Mouse (Mus musculus) hindbrain, embryonic 16.5 days (tissue): ENCODE results near the gene Cdc42ep2. TPM values are rescaled to one million over a fixed set of nuclear protein-coding genes. Genes with fewer than 3 reads are reported as not detected.
A peak's percentile ranks its signal among the peaks of the same experiment; 100 is the strongest.

Experiments
- ATAC-seq: fragments of 200-750 bp; cut with Nextera tagmentation; 2 replicates; pipeline ENCODE4 v1.8.0; 2017; ENCODE audit warnings: moderate TSS enrichment, moderate library complexity
- H3K27ac ChIP-seq: fragments of 300-500 bp; sonication (generic); 2 replicates; pipeline ENCODE4 v1.5.1; 2014; ENCODE audit warnings: low read depth, mild to moderate bottlenecking, control low read depth, low read length, moderate library complexity
- H3K27me3 ChIP-seq: fragments of 300-500 bp; sonication (generic); replicated peaks from 2 replicates; pipeline ENCODE4 v1.6.1; 2014; ENCODE audit warnings: low read length; ENCODE audit not compliant: control insufficient read depth, insufficient read depth
- H3K36me3 ChIP-seq: fragments of 300-500 bp; sonication (generic); 2 replicates; pipeline ENCODE4 v1.6.1; 2014; ENCODE audit warnings: mild to moderate bottlenecking, low read length, moderate library complexity, mixed read lengths; ENCODE audit not compliant: control insufficient read depth, insufficient read depth
- H3K4me1 ChIP-seq: fragments of 300-500 bp; sonication (generic); 2 replicates; pipeline ENCODE4 v1.6.1; 2014; ENCODE audit warnings: low read depth, low read length; ENCODE audit not compliant: control insufficient read depth, insufficient read depth
- H3K4me2 ChIP-seq: fragments of 300-500 bp; sonication (generic); 2 replicates; pipeline ENCODE4 v1.6.1; 2014; ENCODE audit warnings: mild to moderate bottlenecking, low read length, control low read depth, moderate library complexity
- H3K4me3 ChIP-seq: fragments of 300-500 bp; sonication (generic); 2 replicates; pipeline ENCODE4 v1.5.1; 2014; ENCODE audit warnings: mild to moderate bottlenecking, low read length, control low read depth, moderate library complexity
- H3K9ac ChIP-seq: fragments of 300-500 bp; sonication (generic); 2 replicates; pipeline ENCODE4 v1.6.1; 2014; ENCODE audit warnings: low read depth, mild to moderate bottlenecking, control low read depth, low read length, moderate library complexity
- H3K9me3 ChIP-seq: fragments of 300-500 bp; sonication (generic); 2 replicates; pipeline ENCODE4 v1.6.1; 2014; ENCODE audit warnings: mild to moderate bottlenecking, low read length, moderate library complexity; ENCODE audit not compliant: control insufficient read depth
- WGBS: fragments of 180-500 bp; shearing (Covaris S2); extraction: QIAGEN DNeasy Blood & Tissue Kit; methylation state at CpG from one replicate; pipeline ENCODE4 v1.1.7; 2014; 5-methylcytosine and 5-hydroxymethylcytosine counted together
- polyA plus RNA-seq: library from polyadenylated mRNA; unstranded; fragments of >200 nt; fragmentation: Nextera tagmentation; extraction: Ambion mirVana; gene quantifications from 2 replicates; pipeline ENCODE4 v1.2.1, GENCODE M21; 2015

Gene Cdc42ep2
- polyA plus RNA-seq, 1 experiment from 2014 or later, result 23.4 TPM

GRCm38 (mm10) chr19:5925311-5925855 is 767 bp upstream of the Cdc42ep2 start:
- 28% methylated on average over 11 of the region's 11 CpGs for WGBS
- H3K4me3 ChIP-seq, result peak overlapping the region; percentile 62
- H3K4me1 ChIP-seq, result peaks cover 23% of the 10 kb centered on the region
- H3K9me3 ChIP-seq, result no peaks in the 10 kb centered on the region
- H3K27ac ChIP-seq, result peak overlapping the region; percentile 35
- no peak for ATAC-seq
- H3K36me3 ChIP-seq, result no peaks in the 10 kb centered on the region
- peak overlapping the region; percentile 53 for H3K9ac ChIP-seq
- H3K4me2 ChIP-seq, result peak overlapping the region; percentile 68
- no peaks in the 10 kb centered on the region for H3K27me3 ChIP-seq

- H3K27me3 ChIP-seq, result no peaks in the 10 kb centered on the region
- peaks cover 23% of the 10 kb centered on the region for H3K4me1 ChIP-seq
- H3K4me2 ChIP-seq, result peak overlapping the region; percentile 68
- H3K36me3 ChIP-seq, result no peaks in the 10 kb centered on the region
- WGBS, result under 1% methylated on average over 38 of the region's 38 CpGs
- H3K4me3 ChIP-seq, result peak overlapping the region; percentile 62
- ATAC-seq, result peak; percentile 84
- peak overlapping the region; percentile 83 for H3K27ac ChIP-seq
- peak overlapping the region; percentile 73 for H3K9ac ChIP-seq
- H3K9me3 ChIP-seq, result no peaks in the 10 kb centered on the region
Measured at GRCm38 (mm10) chr19:5923990-5924712, 465 bp downstream of the Cdc42ep2 start.

GRCm38 (mm10) chr19:5922963-5923362 is 1.7 kb downstream of the Cdc42ep2 start:
- H3K4me2 ChIP-seq, result peak overlapping the region; percentile 21; the same call in 1 of the 2 replicates
- no peaks in the 10 kb centered on the region for H3K27me3 ChIP-seq
- 0 out of 2 replicates have a peak overlapping the region, but pooled peaks have one; percentile 7 for H3K4me3 ChIP-seq
- H3K9me3 ChIP-seq, result no peaks in the 10 kb centered on the region
- H3K9ac ChIP-seq, result no peak overlapping the region
- H3K27ac ChIP-seq, result no peak overlapping the region
- peaks cover 23% of the 10 kb centered on the region for H3K4me1 ChIP-seq
- WGBS, result 97% methylated on average over 3 of the region's 3 CpGs
- ATAC-seq, result no peak
- H3K36me3 ChIP-seq, result peaks cover 5% of the 10 kb centered on the region; the same call in 1 of the 2 replicates

- 77% methylated on average over 15 of the region's 15 CpGs for WGBS
- no peak for ATAC-seq
- peaks cover 23% of the 10 kb centered on the region for H3K4me1 ChIP-seq
Measured at GRCm38 (mm10) chr19:5922119-5922942, 2.3 kb downstream of the Cdc42ep2 start.

GRCm38 (mm10) chr19:5921715-5922114 is 2.9 kb downstream of the Cdc42ep2 start:
- Histone ChIP-seq H3K4me2 (peak overlapping the region; percentile 16), H3K4me3 (no peak overlapping the region), H3K9ac (peak overlapping the region; percentile 44), H3K4me1 (peaks cover 23% of the 10 kb centered on the region), H3K27ac (no peak overlapping the region), H3K9me3 (no peaks in the 10 kb centered on the region), H3K36me3 (peaks cover 14% of the 10 kb centered on the region; the same call in 1 of the 2 replicates), H3K27me3 (no peaks in the 10 kb centered on the region)
- WGBS, result 25% methylated on average over 9 of the region's 9 CpGs
- no peak for ATAC-seq

More at GRCm38 (mm10) chr19:5922119-5922942, 2.3 kb downstream of the Cdc42ep2 start:
- no peak overlapping the region for H3K27ac ChIP-seq
- H3K36me3 ChIP-seq, result peaks cover 11% of the 10 kb centered on the region; the same call in 1 of the 2 replicates
- H3K4me3 ChIP-seq, result 0 out of 2 replicates have a peak overlapping the region, but pooled peaks have one; percentile 7
- peak overlapping the region; percentile 21 for H3K4me2 ChIP-seq
- H3K9me3 ChIP-seq, result no peaks in the 10 kb centered on the region
- H3K27me3 ChIP-seq, result no peaks in the 10 kb centered on the region
- H3K9ac ChIP-seq, result no peak overlapping the region

- peak within 1 kb of the TSS; percentile 87 for H3K4me2 ChIP-seq
- H3K4me3 ChIP-seq, result peak within 1 kb of the TSS; percentile 71
- peak within 1 kb of the TSS; percentile 84 for H3K27ac ChIP-seq
- H3K9me3 ChIP-seq, result no peaks in the 10 kb centered on the region
- peaks cover 13% of the 10 kb centered on the region for H3K36me3 ChIP-seq
- WGBS, result 23% methylated on average over 13 of the region's 13 CpGs
- ATAC-seq, result peak; percentile 6; the same call in 1 of the 2 replicates
- H3K4me1 ChIP-seq, result peaks cover 30% of the 10 kb centered on the region
- H3K27me3 ChIP-seq, result no peaks in the 10 kb centered on the region
- peak within 1 kb of the TSS; percentile 81 for H3K9ac ChIP-seq
Measured at GRCm38 (mm10) chr19:5913007-5913719, 11.5 kb downstream of the Cdc42ep2 start, which contains the start of gene Dpf2. TSS of gene Dpf2 (minus strand) at chr19:5913010.

- peak; percentile 94 for ATAC-seq
- Histone ChIP-seq H3K36me3 (peaks cover 6% of the 10 kb centered on the region), H3K9ac (peak overlapping the region; percentile 81), H3K27ac (peak overlapping the region; percentile 84), H3K27me3 (no peaks in the 10 kb centered on the region), H3K9me3 (no peaks in the 10 kb centered on the region), H3K4me3 (peak overlapping the region; percentile 71), H3K4me2 (peak overlapping the region; percentile 87), H3K4me1 (peaks cover 30% of the 10 kb centered on the region)
- WGBS, result 0% methylated on average over 51 of the region's 59 CpGs
Measured at GRCm38 (mm10) chr19:5912103-5913006, 12.3 kb downstream of the Cdc42ep2 start.
